Mouse (Mus musculus): ENCODE results near the gene Mgat4b.

DNA sequence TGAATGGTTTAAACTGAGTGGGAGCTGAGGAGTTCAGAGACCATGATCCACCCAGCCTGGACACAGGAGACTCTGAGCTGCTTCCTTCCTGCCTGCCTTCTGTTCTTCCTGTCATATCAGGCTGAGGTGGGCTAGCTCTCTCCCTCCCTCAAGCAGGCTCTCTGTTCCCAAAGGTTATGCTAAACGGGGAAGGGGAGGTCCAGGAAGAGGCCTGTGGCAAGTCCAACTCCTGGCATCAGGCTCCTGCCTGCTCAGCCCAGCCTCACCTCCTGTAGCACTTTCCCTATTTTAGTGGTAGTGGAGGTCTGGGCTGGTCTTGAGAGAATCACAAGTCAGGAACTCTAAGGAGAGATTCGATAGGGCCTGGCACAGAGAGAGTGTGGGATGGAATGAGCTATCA lies 15.7 kb downstream of the Mgat4b start:
- TF ChIP-seq POLR2A (IDR thresholded peaks at IDR 0.05; ENCODE audit: low read depth, low read length) (no peak), CTCF (IDR thresholded peaks at IDR 0.05; ENCODE audit: extremely low read depth, insufficient read length, insufficient replicate concordance, low read depth, low read length) (no peak)

All from small intestine, adult 2 months (tissue).